Mouse (Mus musculus) 416B (cell line): ENCODE data around the gene Aff3.

Experiments used
- DNase-seq: peaks from one replicate; pipeline ENCODE4 v3.0.0; 2011; ENCODE audit warnings: low read depth

Aff3 gene

DNA sequence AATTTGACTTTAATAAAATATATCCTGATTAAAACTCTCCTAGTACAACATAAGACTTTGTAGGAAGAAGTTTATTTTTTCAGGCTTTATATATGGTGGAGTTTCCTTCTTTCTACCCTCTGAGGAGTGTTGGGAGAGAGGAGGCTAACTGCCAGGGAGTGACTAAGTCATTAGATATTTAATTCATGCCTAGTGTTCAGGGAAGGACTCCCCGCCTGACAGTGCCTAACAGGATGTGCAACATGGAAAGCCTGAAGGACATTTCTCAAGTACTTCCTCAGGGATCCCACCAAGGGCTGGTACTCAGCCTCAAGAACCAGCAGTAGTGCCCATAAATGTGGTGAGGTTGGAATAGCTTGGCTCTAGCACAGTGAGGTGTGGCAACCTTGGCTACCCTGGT is 378.2 kb downstream of the Aff3 start:
- no peak for DNase-seq

DNA sequence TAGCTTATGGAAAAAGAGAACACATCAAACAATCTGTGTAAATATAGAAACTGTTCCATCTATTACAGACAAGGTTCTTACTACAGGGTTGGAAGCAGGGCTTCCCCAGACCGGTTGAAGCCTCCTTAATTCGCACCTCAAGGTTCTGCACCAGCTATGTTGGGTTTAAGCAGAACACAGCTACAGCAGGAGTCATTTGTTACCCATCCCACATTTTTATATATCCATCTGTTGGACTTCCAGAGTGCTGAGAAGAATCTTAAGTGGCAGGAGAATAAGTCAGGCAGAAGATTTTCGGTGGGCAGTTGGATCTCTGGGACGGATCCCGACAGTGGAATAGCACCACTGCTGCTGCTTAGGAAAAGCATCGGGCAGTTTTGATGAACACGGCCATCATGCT is 384.2 kb downstream of the Aff3 start:
- no peak for DNase-seq

DNA sequence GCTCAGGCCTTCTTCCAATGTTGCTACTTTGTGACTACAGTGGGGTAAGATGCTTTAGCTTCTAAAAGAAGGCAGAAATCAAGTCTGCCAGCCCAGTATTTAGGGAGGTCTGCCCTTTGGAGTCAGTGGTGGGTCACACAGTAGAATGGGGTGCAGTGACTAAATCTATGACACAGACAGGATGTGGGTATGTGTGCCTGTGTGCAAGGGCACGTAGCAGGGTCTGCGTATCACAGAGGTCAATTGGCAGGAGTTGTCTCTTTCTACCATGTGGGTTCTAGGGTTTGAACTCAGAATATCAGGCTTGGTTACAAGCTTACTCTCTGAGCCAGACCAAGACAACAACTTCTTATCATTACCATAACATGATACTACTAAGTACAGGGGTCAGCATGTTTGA is 393.4 kb downstream of the Aff3 start:
- DNase-seq, result peak; percentile 56

DNA sequence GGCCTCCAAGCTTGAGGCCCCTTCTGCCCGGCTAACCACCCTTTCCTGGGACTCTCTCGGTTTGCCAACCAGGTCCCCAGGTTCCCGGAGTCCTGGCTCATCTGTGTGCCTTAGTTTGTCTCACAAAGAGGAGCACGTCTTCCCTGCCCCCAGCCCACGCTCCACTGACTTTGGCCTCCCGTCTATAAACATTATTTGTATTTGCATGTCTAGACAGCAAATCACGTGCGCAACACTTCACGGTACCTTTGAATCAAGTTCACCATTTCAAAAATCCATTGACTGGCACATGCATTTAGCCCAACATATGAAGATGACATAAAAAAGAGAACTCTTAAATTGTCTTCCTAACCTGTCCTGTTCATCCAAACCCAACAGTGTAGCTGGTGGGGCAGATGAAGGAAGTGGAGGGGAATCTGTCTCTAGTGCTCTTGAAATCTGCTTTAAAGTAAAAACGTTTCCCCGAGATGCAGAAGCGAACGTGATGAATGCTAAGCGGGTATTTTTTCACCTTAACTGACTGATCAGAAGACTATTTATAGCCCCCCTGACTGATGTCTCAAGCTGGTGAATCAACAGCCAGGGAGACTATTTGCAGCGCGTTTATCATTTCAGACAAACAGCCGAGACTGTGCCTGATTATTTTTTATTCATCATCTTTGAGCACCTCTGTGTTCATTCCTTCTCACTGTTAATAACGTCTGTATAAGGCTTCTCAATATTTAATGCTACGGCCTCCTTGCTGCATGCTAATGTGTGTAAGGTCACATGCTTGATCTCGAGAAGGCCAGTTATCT is 396.3 kb downstream of the Aff3 start:
- DNase-seq, result no peak

DNA sequence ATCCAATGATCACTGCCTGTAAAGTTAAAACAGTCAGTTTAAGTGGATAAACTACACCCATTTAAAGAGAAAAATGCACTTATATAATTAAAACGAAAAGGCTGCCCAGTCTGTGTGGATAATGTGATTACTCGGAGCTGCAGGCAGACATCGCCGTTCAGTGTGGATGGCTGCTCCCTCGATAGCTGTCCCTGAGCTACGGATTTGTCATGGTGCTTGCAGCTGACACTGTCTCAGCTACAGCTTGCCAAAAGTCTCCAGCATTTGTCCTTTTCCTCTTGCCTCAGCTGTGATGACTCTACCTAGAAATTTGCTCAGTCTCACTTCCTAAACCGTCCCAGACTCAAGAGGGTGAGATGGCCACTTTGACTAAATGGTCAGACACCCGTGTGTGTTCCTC is 401.5 kb downstream of the Aff3 start:
- no peak for DNase-seq

DNA sequence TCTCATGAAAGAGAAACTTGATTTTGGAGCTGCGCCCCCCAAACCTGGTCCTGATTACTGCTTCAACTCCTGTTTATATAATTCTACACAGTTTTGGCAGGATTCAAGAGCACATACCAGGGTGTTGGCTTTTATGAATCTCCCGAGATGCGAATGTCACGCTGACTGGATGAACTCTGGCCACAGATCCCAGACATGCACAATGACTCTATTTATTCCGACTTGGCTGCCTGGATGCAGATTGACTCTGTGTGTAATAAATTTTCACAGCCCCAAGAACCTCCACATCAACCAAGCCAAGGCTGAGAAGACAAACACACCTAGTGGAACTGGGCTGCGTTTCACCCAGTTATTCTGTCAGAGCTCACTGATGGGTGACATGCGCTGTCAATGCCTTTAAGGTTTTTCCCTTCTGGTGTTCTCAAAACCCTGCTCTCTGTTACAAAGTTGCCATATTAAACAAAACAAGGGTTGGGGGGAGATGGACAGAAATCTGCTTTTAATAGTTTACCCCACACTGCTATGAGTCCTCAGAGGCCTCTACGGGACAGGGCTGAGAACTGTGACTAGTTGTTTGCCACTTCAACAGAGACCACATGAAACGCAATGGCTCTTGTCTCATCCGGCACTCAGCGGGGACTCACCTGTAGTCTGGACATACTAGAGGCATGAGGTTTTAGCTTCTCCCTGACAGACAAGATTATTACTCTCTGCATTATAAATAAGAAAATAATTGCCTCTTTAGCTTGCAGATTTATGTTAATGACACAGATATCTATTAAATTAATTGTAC is 402.2 kb downstream of the Aff3 start:
- DNase-seq, result no peak

DNA sequence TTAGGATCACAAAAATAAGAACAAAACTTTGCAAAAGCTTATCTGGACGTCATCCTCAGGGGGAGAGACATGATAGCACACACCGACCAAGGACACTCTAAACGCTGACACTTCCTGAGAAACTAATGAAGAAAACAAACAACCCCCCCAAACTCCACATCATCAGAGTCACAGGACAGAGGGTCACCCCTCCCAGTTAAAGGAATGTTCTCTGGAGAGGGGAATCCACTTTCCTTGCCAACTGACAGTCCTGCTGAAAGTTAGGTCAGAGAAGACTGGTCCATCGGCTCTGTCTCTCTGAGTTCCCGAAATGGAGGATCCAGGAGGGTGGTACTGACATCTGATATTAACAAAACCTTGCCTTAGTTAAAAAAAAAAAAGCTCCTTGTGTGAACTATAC is 403.7 kb downstream of the Aff3 start:
- no peak for DNase-seq

DNA sequence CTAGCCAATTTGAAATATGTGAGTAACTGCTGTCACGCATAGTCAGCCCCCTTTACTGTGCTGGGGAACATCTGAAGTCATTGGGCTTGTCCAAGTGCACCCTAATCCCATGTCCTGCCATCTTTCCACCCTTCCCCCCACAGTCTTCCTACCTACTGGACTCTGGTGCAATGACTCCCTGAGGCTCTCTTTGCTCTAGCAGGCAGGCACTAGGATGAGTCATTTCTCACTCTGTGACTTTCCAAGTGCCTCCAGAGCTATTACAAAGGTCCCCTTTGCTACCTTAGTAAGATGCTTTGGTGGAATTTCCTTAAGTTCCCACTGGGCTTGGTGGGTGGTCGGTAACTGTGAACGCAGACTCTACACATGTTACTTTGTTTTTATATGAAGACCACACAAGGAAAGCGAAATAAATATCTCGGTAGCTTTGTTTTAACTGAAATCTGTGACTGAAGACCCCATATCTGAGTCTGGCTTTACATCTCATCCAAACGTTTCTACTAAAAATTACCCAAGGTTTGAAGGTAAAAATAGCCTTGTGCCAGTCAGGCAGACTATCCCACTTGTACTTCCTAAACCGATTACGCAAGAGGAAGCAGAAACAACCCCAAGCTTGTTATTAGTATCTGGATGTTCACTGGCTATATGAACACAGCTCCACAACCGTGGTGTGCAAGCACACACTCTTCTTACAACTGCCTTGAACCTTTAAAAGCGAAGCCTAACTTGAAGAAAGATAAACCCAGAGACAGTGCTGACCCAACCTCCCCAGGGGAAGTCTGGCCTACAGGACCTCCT is 405.0 kb downstream of the Aff3 start:
- DNase-seq, result peak; percentile 68

DNA sequence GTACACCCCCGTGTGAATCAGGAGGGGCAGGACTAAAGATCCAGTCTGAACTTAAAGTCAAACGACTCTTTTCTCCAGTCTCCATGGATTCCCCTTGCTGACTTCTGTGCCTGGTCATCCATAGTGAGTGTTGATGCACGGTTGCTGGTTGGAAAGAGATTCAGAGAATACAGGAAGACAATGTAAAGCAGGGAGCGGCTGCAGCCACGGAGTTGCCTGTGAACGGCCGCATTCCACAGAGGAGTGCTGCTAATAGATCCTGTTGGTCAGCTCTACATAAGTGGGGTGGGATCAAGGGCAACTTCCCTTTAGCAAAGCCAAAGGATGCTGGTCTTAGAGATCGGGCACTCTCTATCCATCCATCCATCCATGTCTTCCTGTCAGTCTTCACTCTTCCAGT is 410.3 kb downstream of the Aff3 start:
- no peak for DNase-seq

DNA sequence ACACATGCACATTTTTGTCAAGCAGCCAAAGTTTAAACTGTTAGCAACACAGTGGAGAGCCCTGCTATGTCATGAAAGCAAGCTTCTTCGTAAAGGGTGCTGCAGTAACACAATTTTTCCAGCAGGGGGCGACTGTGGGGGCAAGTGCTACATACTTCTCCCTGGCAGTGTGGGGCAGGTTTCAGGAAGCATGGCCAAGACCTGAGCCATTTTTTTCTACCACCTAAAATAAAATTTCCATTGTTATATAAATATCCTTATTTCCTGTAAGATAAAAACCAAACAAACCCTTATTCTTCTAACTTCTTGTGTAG is 412.0 kb downstream of the Aff3 start:
- peak; percentile 41 for DNase-seq

DNA sequence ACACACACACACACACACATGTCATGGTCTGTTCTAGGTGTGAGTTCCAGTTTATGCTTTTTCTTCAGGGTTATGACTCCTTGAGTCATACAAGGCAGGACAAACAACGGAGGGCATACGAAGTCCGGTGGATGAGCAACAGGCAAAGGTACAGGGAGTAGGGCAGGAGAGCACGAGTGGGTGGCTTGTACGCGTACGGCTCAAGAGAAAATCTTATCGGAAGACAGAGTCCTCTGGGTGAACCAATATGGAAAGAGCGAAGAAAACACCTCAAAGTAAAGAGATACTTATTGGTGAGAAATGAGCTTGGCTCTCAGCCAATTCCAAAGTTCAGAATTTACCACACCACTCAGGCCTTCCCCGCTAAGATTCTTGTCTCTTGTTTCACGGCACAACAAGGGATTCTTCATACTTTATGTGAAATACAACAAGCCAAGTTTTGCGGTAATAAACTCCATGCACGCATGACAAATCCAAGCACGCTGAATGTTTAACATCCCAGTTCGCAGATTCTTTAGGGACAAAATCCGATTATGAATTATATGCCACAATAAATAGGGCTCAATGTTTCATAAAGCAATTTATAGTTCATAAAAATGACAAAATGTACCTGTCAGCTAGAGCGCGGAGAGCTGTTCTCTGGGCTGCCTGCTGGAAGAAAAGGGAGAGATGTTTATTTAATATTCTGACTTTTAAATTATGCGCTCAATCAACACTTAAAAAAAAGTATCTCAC is 412.6 kb downstream of the Aff3 start:
- DNase-seq, result no peak

DNA sequence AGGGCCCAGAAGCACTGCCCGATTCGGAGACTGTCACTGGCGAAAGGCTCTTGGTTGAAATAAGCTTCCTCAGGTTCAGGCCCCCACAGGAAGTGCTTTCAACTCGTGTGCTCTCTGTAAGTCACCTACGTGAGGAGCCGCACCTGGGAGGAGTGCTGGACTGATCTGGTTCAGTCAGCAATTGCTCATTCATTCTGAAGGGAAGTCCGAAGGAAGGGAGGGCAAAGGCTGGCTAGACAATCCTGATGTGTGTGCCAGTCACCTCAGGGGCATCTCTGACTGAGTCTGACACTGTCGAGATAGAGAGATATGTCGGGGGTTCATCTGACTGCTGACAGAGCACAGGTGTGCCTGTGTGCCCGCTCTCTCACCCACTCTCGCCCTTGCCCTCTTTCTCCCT is 413.3 kb downstream of the Aff3 start:
- no peak for DNase-seq

DNA sequence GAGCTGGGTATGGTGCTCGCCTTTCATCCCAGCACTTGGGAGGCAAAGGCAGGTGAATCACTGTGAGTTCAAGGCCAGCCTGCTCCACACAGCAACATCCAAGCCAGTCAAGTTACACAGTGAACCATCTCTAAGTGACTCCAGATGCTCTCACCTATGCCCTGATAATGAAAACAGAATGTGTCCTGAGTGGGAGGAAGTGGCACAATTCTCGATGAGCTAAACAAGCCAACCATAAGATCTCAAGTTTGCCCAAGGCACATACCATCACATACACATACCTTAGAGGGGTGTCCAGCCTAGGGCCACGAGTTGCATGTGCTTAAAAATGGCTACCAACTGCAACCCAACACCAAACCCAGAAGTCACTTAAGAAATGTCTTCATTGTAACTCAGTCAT is 414.5 kb downstream of the Aff3 start:
- DNase-seq, result no peak

DNA sequence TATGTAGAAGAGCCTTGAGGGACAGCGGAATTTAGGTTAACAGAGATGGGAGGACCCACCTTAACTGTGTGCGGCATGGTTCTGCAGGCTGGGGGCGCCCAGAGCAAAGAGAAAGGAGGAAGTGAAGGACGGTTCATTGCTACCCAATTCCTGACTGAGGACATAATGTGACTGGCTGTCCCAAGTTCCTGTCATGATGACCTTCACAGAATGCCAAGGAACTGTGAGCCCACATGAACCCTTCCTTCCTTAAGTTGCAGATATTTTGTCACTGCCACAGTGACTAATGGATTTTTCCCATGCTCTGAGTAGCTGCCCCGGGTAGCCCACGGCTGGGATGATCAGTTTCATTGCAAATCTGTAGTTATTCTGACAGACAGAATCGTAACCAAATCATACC is 415.2 kb downstream of the Aff3 start:
- DNase-seq, result peak; percentile 75

DNA sequence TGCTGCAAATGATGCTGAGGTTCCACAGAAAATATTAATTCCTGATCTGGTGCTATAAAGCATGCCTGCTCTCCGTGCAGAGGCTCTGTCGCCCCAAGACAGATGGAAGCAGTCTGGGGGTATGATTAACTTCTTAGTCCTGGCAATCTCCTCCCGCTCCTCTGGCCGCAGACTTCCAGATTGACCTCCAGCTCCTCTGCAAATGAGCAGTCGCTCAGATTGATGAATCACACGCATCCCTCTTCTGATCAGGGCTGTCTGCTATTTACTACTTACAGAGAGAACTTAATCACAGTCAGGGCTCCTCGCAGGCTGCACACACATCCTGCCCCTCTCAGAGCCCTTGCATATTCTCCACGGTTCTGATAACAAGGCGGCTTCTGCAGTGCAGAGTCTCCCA is 416.7 kb downstream of the Aff3 start:
- DNase-seq, result no peak

DNA sequence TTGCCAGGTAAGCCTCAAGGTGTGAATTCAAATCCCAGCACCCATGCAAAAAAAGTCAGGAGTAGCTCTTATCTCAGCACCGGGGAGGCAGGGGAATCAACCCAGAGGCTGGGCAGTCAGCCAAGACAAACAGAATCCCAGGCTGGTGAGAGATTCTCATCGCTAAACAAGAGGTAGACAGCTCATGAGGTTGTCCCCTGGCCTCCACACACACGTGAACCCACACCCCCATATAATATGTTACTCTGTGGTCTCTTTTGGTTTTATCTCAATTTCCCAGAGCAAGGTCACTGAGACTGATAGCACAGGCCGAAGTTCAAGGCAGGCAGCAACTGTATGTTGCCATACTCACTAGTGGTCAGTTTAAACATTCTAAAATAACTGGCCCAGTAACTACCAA is 422.2 kb downstream of the Aff3 start:
- peak; percentile 88 for DNase-seq

DNA sequence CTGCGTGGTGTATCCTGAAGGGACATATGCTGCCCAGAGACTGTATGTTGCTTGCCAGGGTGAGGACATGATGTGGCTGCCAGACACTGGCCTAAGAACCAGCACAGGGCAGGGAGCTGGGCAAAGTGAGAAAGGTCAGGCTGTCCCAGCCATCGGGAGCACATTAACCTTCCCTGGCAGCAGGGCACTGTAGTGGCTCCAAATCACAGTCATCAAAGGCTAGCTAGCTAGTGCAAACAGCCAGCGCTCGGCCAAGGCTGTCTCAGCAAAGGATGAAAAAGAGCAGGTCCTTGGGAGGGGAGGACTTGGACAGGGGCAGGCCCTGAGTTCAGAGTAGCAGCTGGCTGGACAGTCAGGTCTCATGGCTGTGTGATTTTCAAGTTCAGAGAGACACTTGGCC is 423.0 kb downstream of the Aff3 start:
- DNase-seq, result no peak

DNA sequence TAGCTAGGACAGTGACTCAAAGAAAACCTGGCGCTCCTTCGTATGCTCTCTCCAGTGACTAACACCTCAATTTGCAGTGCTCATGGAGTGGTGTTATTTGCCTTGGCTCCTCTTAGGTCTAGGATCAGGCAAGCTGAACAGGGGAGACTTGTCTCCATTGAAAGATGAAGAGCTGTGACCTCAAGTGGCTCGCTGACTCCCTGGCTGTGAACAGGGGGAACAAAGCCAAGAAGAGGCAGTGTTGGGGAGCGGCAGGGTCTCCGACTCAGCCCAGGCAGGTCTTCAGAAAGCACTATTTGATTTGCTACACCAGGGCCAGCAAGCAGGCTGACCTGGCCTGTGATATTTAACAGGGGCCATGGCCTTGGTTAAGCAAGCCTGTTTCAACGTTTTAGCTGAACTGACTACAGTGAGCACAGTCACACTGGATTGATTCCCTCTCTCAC is 423.5 kb downstream of the Aff3 start:
- DNase-seq, result no peak

DNA sequence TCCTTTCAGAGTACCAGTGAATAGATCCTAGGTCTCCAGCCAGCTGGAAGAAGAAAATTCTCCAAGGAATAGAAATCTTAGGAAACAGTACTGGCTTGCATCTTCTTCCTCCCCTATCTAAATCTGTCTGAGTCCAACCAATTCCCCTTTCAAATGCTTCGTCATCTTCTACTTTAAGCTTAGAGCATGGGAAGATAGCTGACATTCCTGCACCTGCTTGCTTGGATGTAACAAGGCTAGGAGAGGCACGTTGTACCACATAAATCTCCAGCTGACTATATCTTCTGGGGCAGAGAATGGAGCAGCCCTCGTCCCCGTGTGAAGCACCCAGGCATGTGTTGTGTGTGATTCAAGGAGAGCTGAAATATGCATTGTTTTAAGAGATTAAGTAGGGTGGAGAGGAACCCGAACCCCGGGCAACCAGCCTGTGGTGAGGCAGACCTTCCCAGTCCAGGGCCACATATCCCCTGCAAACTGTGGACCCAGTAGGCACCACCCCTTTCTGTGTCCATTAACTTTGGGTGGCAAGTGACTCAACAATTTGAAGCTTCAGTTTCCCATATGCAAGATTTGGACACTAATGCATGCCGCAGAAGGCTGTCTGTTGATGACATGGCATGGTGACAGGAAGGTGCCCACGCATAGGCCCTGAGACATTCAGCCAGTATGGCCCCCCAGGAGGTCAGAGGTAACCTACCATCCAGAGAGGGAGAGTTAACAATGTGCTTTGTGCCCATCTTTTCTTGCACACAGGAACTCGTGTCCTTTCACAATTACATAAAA is 424.1 kb downstream of the Aff3 start:
- DNase-seq, result peak; percentile 48

DNA sequence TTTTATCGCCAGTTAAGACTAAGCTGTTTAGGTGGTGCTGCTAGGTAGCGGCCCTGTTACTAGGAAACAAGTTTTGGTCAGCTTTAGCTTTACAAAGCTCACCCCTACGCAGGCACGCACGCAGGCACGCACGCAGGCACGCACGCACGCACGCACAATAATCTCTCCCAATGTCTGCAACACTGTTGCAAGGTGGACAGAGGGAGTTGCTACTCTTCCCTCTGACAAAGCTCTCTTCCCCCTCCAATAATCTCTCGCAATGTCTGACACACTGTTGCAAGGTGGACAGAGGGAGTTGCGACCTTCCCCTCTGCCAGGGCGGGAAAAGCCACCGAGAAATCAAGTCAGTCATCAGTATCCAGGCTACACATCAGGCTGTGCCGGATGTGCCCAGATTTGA is 425.2 kb downstream of the Aff3 start:
- DNase-seq, result no peak

DNA sequence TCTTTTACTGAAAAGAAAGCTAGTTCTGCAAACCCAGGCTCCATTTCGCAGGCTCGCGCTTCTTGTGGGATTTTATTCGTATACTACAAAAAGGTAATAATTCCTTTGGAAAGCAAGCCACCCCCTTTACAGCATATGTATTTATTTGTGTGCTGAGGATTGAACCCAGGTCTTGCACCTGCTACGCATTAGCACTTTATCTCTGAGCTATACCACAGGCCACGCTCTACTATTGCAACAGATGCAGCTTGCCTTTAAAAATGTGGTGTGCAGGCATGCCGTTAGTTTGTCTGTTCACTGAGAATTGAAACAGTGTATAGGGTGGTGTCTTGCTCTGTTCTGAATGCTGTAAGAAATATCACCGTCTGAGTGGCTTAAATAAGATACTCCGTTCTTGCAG is 426.9 kb downstream of the Aff3 start:
- DNase-seq, result peak; percentile 16
